Mouse (Mus musculus) megakaryocyte, embryonic 14.5 days (primary cell): Measurements from ENCODE around the gene Polm.

Experiments used
- FLI1 ChIP-seq: IDR thresholded peaks from 2 replicates; pipeline ENCODE4 v1.6.1; 2012; ENCODE audit warnings: low read length, inconsistent platforms, mixed read lengths
- GATA1 ChIP-seq: IDR thresholded peaks from 3 replicates; pipeline ENCODE4 v1.6.1; 2012; ENCODE audit warnings: mixed read lengths, low read length, inconsistent platforms, borderline replicate concordance

DNA sequence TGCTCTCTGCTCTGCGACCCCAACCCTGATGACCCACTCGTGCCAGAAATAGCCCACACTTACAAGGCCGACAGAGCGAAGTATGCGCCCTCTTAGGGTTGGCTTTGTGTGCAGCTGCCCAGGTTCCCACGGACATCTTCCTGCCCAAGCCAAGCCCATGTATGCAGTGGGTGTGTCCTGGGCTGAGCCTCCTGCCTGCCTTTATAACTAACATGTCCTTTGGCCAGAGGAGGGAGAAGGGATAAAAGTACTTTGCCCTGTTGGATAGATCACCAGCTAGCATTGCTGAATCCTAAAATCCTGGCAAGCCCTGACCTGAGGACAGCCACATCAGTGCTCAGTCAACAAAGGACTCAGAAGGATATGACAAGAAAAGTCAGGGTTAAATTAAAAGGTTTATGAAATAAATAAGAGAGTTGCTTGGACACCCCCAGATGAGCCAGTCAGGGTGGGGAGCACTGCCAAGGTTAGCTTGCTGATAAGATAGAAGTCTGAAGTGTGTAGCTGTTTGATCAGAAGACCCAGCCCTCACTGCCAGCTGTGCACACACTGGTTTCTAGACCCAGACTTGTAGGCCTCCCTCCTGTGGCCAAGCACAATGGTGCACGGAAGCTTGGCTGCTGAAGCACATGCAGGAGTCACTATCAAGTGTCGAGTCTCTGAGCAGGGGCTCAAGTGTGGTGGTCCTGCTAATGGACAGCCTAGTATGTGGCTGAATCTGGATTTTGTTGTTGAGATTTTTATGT is 55.4 kb downstream of the Polm start:
- TF ChIP-seq GATA1 (no peak), FLI1 (no peak)
